Mouse (Mus musculus): ENCODE measurements around the gene Pus1.

GRCm38 (mm10) chr5:110806154-110806553, 25.7 kb upstream of the Pus1 start:
- no peak for TF ChIP-seq POLR2A (IDR thresholded peaks at IDR 0.05; ENCODE audit: control insufficient read depth, extremely low read depth, insufficient read depth, low read length, poor library complexity)
- no peak for TF ChIP-seq CTCF (IDR thresholded peaks at IDR 0.05; ENCODE audit: borderline replicate concordance, control insufficient read depth, extremely low read depth, insufficient read depth, low read length, poor library complexity)

All from thymus, adult 2 months (tissue).